Mouse (Mus musculus): ENCODE results near the gene Matk. TPM values are rescaled to one million over a fixed set of nuclear protein-coding genes. Genes with fewer than 3 reads are reported as not detected.

Gene Matk
- polyA plus RNA-seq, 1 experiment from 2014 or later, result 67.9 TPM

- no peak overlapping the region for H3K4me2 ChIP-seq (ENCODE audit: low read length)
- no peak overlapping the region for H3K4me3 ChIP-seq (ENCODE audit: low read depth, low read length)
- H3K36me3 ChIP-seq (ENCODE audit: control insufficient read depth, insufficient read depth, low read length), result no peaks in the 10 kb centered on the region
- 67% methylated on average over 8 of the region's 8 CpGs for WGBS
- H3K9me3 ChIP-seq (replicated peaks; ENCODE audit: control insufficient read depth, low read length, poor library complexity, severe bottlenecking), result no peaks in the 10 kb centered on the region
- peaks cover 28% of the 10 kb centered on the region for H3K27me3 ChIP-seq (ENCODE audit: control insufficient read depth, insufficient read depth, low read depth, low read length)
- H3K4me1 ChIP-seq (ENCODE audit: control insufficient read depth, insufficient read depth, low read length), result peaks cover 7% of the 10 kb centered on the region; the same call in 1 of the 2 replicates
- H3K9ac ChIP-seq (ENCODE audit: low read depth, low read length), result no peak overlapping the region
- ATAC-seq, result no peak
- no peak overlapping the region for H3K27ac ChIP-seq (ENCODE audit: low read length)
Observed at GRCm38 (mm10) chr10:81287513-81288157, 34.9 kb downstream of the Matk start.

- Histone ChIP-seq H3K9ac (ENCODE audit: low read depth, low read length) (no peak overlapping the region), H3K27me3 (ENCODE audit: control insufficient read depth, insufficient read depth, low read depth, low read length) (peaks cover 28% of the 10 kb centered on the region), H3K4me3 (ENCODE audit: low read depth, low read length) (no peak overlapping the region), H3K36me3 (ENCODE audit: control insufficient read depth, insufficient read depth, low read length) (no peaks in the 10 kb centered on the region), H3K27ac (ENCODE audit: low read length) (no peak overlapping the region), H3K4me2 (ENCODE audit: low read length) (no peak overlapping the region), H3K9me3 (replicated peaks; ENCODE audit: control insufficient read depth, low read length, poor library complexity, severe bottlenecking) (no peaks in the 10 kb centered on the region), H3K4me1 (ENCODE audit: control insufficient read depth, insufficient read depth, low read length) (peaks cover 7% of the 10 kb centered on the region; the same call in 1 of the 2 replicates)
- ATAC-seq, result no peak
- WGBS, result 36% methylated on average over 6 of the region's 6 CpGs
Observed at GRCm38 (mm10) chr10:81288601-81289000, 35.9 kb downstream of the Matk start.

GRCm38 (mm10) chr10:81289278-81289677 is 36.5 kb downstream of the Matk start:
- H3K36me3 ChIP-seq (ENCODE audit: control insufficient read depth, insufficient read depth, low read length), result no peaks in the 10 kb centered on the region
- H3K4me3 ChIP-seq (ENCODE audit: low read depth, low read length), result no peak overlapping the region
- no peak for ATAC-seq
- no peaks in the 10 kb centered on the region for H3K9me3 ChIP-seq (replicated peaks; ENCODE audit: control insufficient read depth, low read length, poor library complexity, severe bottlenecking)
- no peak overlapping the region for H3K4me2 ChIP-seq (ENCODE audit: low read length)
- H3K27ac ChIP-seq (ENCODE audit: low read length), result no peak overlapping the region
- H3K27me3 ChIP-seq (ENCODE audit: control insufficient read depth, insufficient read depth, low read depth, low read length), result peaks cover 27% of the 10 kb centered on the region
- WGBS, result under 1% methylated on average over 7 of the region's 7 CpGs
- peaks cover 11% of the 10 kb centered on the region for H3K4me1 ChIP-seq (ENCODE audit: control insufficient read depth, insufficient read depth, low read length)
- H3K9ac ChIP-seq (ENCODE audit: low read depth, low read length), result no peak overlapping the region

- Histone ChIP-seq H3K9me3 (replicated peaks; ENCODE audit: control insufficient read depth, low read length, poor library complexity, severe bottlenecking) (no peaks in the 10 kb centered on the region), H3K27me3 (ENCODE audit: control insufficient read depth, insufficient read depth, low read depth, low read length) (peaks cover 22% of the 10 kb centered on the region), H3K4me2 (ENCODE audit: low read length) (no peak overlapping the region), H3K9ac (ENCODE audit: low read depth, low read length) (no peak overlapping the region), H3K4me1 (ENCODE audit: control insufficient read depth, insufficient read depth, low read length) (peaks cover 15% of the 10 kb centered on the region), H3K36me3 (ENCODE audit: control insufficient read depth, insufficient read depth, low read length) (no peaks in the 10 kb centered on the region), H3K4me3 (ENCODE audit: low read depth, low read length) (no peak overlapping the region), H3K27ac (ENCODE audit: low read length) (no peak overlapping the region)
- WGBS, result 69% methylated on average over 14 of the region's 14 CpGs
- ATAC-seq, result no peak
Observed at GRCm38 (mm10) chr10:81289811-81290210, 37.1 kb downstream of the Matk start.

GRCm38 (mm10) chr10:81290698-81291460 is 38.1 kb downstream of the Matk start:
- Histone ChIP-seq H3K4me1 (ENCODE audit: control insufficient read depth, insufficient read depth, low read length) (peaks cover 19% of the 10 kb centered on the region), H3K4me3 (ENCODE audit: low read depth, low read length) (peak overlapping the region; percentile 11; the same call in 1 of the 2 replicates), H3K27me3 (ENCODE audit: control insufficient read depth, insufficient read depth, low read depth, low read length) (peaks cover 18% of the 10 kb centered on the region), H3K9me3 (replicated peaks; ENCODE audit: control insufficient read depth, low read length, poor library complexity, severe bottlenecking) (no peaks in the 10 kb centered on the region), H3K9ac (ENCODE audit: low read depth, low read length) (no peak overlapping the region), H3K36me3 (ENCODE audit: control insufficient read depth, insufficient read depth, low read length) (no peaks in the 10 kb centered on the region), H3K27ac (ENCODE audit: low read length) (no peak overlapping the region), H3K4me2 (ENCODE audit: low read length) (peak overlapping the region; percentile 23)
- WGBS, result 14% methylated on average over 24 of the region's 24 CpGs
- no peak for ATAC-seq

GRCm38 (mm10) chr10:81291511-81292104 is 38.9 kb downstream of the Matk start, which contains the start of gene Tjp3:
TSS of gene Tjp3 (minus strand) at chr10:81291581.
- H3K4me2 ChIP-seq (ENCODE audit: low read length), result peak within 1 kb of the TSS; percentile 23
- peak within 1 kb of the TSS; percentile 89; the same call in 1 of the 2 replicates for H3K4me3 ChIP-seq (ENCODE audit: low read depth, low read length)
- no peak within 1 kb of the TSS for H3K27ac ChIP-seq (ENCODE audit: low read length)
- peaks cover 18% of the 10 kb centered on the region for H3K27me3 ChIP-seq (ENCODE audit: control insufficient read depth, insufficient read depth, low read depth, low read length)
- no peaks in the 10 kb centered on the region for H3K36me3 ChIP-seq (ENCODE audit: control insufficient read depth, insufficient read depth, low read length)
- no peak for ATAC-seq
- no peaks in the 10 kb centered on the region for H3K9me3 ChIP-seq (replicated peaks; ENCODE audit: control insufficient read depth, low read length, poor library complexity, severe bottlenecking)
- no peak within 1 kb of the TSS for H3K9ac ChIP-seq (ENCODE audit: low read depth, low read length)
- H3K4me1 ChIP-seq (ENCODE audit: control insufficient read depth, insufficient read depth, low read length), result peaks cover 19% of the 10 kb centered on the region
- 82% methylated on average over 9 of the region's 9 CpGs for WGBS

GRCm38 (mm10) chr10:81292554-81293333 is 40.0 kb downstream of the Matk start, which contains the start of gene Pip5k1c:
TSS of gene Pip5k1c (plus strand) at chr10:81292963.
- H3K9ac ChIP-seq (ENCODE audit: low read depth, low read length), result peak within 1 kb of the TSS; percentile 93
- WGBS, result under 1% methylated on average over 53 of the region's 80 CpGs
- H3K4me3 ChIP-seq (ENCODE audit: low read depth, low read length), result peak within 1 kb of the TSS; percentile 89
- H3K4me1 ChIP-seq (ENCODE audit: control insufficient read depth, insufficient read depth, low read length), result peaks cover 19% of the 10 kb centered on the region
- H3K4me2 ChIP-seq (ENCODE audit: low read length), result peak within 1 kb of the TSS; percentile 66
- no peaks in the 10 kb centered on the region for H3K9me3 ChIP-seq (replicated peaks; ENCODE audit: control insufficient read depth, low read length, poor library complexity, severe bottlenecking)
- H3K27me3 ChIP-seq (ENCODE audit: control insufficient read depth, insufficient read depth, low read depth, low read length), result peaks cover 18% of the 10 kb centered on the region
- H3K27ac ChIP-seq (ENCODE audit: low read length), result peak within 1 kb of the TSS; percentile 89
- ATAC-seq, result peak; percentile 94
- H3K36me3 ChIP-seq (ENCODE audit: control insufficient read depth, insufficient read depth, low read length), result no peaks in the 10 kb centered on the region

GRCm38 (mm10) chr10:81293334-81294030 is 40.7 kb downstream of the Matk start:
- peak overlapping the region; percentile 66 for H3K4me2 ChIP-seq (ENCODE audit: low read length)
- 4% methylated on average over 25 of the region's 25 CpGs for WGBS
- ATAC-seq, result no peak
- no peaks in the 10 kb centered on the region for H3K36me3 ChIP-seq (ENCODE audit: control insufficient read depth, insufficient read depth, low read length)
- peak overlapping the region; percentile 89 for H3K4me3 ChIP-seq (ENCODE audit: low read depth, low read length)
- no peaks in the 10 kb centered on the region for H3K9me3 ChIP-seq (replicated peaks; ENCODE audit: control insufficient read depth, low read length, poor library complexity, severe bottlenecking)
- peak overlapping the region; percentile 89 for H3K27ac ChIP-seq (ENCODE audit: low read length)
- peak overlapping the region; percentile 93 for H3K9ac ChIP-seq (ENCODE audit: low read depth, low read length)
- peaks cover 19% of the 10 kb centered on the region for H3K4me1 ChIP-seq (ENCODE audit: control insufficient read depth, insufficient read depth, low read length)
- H3K27me3 ChIP-seq (ENCODE audit: control insufficient read depth, insufficient read depth, low read depth, low read length), result peaks cover 14% of the 10 kb centered on the region

Measured in midbrain, embryonic 16.5 days (tissue).